Mouse (Mus musculus) heart, adult 11 months (tissue): ENCODE measurements at regions not wholly inside any gene's neighbourhood (a gene's known extent, or its start where the extent isn't known, plus 50 kb on each side); places are given as distances from the start of the nearest gene placed in this dataset.

ENCODE experiments used
- DNase-seq: peaks from one replicate; pipeline ENCODE4 v3.0.0; 2022

- peak; percentile 61 for DNase-seq
Observed at GRCm38 (mm10) chr3:53965142-53965541, 101.5 kb upstream of the Ufm1 start.

GRCm38 (mm10) chr3:53953801-53954200 lies 90.2 kb upstream of the Ufm1 start:
- no peak for DNase-seq

GRCm38 (mm10) chr3:53939684-53940189 lies 76.1 kb upstream of the Ufm1 start:
- DNase-seq, result no peak

DNA sequence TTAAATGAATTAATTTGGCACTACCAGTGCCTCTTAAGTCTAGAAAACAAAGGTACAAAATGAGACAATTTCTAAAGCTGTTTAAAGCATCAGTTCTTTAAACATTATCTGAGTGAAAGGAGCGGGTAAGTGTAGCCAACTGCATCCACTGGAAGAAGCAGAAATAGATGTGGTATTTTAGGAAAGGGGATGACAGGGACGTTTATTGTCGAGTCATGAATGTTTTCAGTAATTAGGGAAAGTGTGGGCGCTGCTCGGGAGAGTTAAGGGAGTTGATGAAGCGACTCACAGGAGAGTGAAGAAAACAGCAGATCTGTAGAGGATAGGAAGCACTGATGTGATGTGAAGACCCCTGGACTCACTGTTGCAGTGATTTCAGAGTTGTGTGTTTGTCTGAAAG lies 68.1 kb upstream of the Ufm1 start:
- DNase-seq, result peak; percentile 17

GRCm38 (mm10) chr3:53919941-53920340 lies 56.3 kb upstream of the Ufm1 start:
- DNase-seq, result no peak

DNA sequence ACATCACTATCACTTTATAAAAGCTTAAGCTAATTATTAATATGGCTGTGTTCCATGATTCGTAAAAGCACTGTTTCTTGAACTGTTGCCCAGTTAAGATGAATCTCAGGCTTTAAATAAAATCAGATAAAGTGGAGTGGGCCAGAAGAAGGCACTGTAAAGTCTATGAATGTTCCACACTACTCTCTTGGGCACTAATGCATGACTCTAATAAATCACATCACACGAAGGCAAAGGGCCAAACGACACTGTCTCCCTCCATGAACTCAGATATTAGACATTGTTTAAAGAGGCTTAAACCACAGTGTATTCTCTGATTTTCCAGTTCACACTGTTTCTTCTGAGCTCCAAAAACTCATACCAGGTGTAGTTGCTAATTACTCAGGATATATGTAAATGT lies 55.9 kb upstream of the Ufm1 start:
- peak; percentile 15 for DNase-seq

- DNase-seq, result peak; percentile 29
Observed at GRCm38 (mm10) chr3:53917960-53918359, 54.3 kb upstream of the Ufm1 start.

- DNase-seq, result peak; percentile 17
Observed at GRCm38 (mm10) chr3:53913984-53914669, 50.5 kb upstream of the Ufm1 start.
